Mouse (Mus musculus) common myeloid progenitor, adult 5-6 weeks (primary cell): ENCODE measurements around the gene Ddo. TPM values are rescaled to one million over a fixed set of nuclear protein-coding genes. Genes with fewer than 3 reads are reported as not detected.
A peak's percentile ranks its signal among the peaks of the same experiment; 100 is the strongest.

Experiments used
- ATAC-seq: replicated peaks from 2 replicates; pipeline ENCODE4 v1.8.0; 2016; ENCODE audit warnings: low read depth, mild to moderate bottlenecking, moderate TSS enrichment, inconsistent platforms; ENCODE audit not compliant: poor library complexity, severe bottlenecking
- total RNA-seq: library from RNA; stranded (forward); fragments of 200-1000, 187-1606 nt; gene quantifications from 2 replicates; pipeline ENCODE4 v1.2.3, GENCODE M21; 2017

Ddo gene
- total RNA-seq = not detected in 2 replicates

DNA sequence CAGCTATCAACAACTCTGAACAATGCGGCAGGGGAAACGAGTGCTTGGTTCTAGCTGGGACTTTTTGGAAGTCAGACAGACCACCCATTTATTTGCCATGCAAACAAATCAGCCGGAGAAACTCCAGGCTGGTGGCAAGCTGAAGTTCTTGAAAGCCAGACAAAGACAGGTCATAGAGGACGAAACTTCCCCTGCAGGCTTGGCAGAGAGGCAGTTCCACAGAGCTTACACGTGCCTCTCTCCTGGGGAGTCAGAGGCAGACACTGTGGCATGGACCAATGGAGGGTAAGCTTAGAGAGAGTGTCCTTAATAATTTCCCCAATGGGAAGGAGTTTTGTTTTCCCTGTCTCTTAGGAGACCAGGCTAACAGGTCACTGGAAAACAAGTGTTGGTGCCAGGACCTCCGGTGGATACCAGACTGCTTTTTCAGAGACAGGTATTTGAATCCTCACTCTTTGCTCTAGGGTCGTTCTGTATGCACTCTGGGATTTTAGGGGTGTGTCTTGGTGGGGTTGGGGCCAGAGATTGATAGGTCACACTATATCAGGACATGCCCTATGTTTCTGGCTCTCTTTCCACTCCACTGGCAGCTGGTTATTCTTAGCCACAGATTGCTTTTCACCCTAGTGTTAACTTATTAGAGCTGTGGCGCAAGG lies at the start of gene Ddo:
TSS of gene Ddo (plus strand) at position 356 of the 656 bp plus-strand sequence.
- no peak for ATAC-seq

DNA sequence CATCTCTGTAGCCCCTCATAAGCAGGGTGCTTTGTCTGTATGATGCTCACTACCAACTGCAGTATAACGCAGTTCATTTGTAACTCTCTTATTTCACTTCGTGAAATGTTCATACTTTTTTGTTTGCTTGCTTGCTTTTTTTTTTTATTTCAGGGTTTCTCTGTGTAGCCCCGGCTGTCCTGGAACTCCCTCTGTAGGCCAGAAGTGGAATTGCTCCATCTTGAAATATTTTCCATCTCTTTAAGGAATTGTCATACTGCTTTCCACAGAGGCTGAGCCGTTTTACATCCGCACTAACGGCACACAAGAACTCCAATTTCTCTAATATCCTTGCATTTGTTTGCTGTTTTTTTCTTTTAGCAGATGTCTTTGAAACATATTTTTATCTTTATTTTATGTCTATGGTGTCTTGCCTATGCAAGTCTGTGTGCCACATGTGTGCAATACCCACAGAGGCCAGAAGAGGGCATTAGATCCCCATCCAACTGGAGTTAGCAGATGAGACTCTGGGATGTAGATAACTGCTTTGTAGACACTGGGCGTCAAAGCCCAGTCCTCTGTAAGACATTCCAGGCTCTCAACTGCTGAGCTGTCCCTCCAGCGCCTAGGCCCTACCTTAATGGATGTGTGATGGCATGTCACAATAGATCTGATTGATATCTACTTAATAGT lies 46.1 kb upstream of the Ddo start:
- ATAC-seq = no peak

GRCm38 (mm10) chr10:40592186-40592585 lies 37.6 kb upstream of the Ddo start:
- ATAC-seq = no peak

- ATAC-seq = no peak
Measured at GRCm38 (mm10) chr10:40597177-40597576, 32.6 kb upstream of the Ddo start.

DNA sequence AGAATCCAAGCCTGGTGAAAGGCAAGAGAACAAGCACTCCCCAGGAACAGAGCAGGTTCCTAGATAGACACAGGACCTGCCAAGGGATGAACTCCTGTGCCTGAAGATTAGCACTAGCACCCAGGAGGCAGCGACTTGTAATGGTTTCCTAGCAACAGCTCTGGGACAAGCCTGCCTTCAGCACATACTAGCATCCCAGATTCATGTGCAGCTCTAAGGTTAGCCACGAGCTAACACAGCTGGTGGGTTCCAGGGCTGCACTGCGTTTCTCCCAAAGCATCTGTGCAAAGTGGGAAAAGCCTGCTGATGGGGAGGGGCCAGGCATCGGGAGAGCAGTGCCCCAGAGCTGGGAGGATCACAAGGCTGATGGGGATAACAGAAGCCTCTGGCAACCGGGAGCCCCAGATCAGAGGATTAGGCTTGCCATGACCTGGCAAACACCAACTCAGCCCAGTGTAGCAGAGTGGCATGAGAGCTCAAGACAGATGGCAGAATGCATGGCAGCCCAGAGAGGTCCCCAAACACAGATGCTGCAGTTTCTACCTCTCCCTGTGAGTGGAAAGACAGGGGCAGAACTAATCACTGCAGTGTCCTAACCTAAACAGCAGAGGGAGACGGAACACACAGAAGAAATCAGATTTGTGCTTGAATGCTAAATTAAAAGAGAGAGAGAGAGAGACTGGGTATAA lies 25.0 kb upstream of the Ddo start:
- no peak for ATAC-seq

DNA sequence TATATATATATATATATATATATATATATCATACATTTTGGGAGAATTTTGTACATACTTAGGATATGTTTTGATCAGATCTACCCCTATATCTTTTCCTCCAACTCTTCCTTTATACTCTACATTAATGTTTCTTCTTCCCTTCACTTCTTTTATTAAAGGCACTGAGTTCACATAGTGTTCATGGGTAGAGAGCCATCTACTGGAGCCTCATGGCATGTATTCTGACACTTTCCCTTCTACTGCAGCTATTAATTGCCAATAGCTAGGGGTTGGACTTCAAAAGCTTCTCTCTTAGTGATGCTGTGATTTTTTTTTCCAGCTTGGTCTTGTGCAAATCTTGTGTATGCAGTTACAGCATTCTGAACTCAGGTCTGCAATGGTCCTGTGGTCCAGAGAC lies 11.8 kb upstream of the Ddo start:
- ATAC-seq = 0 out of 2 replicates have a peak, but pooled peaks have one; percentile 32

DNA sequence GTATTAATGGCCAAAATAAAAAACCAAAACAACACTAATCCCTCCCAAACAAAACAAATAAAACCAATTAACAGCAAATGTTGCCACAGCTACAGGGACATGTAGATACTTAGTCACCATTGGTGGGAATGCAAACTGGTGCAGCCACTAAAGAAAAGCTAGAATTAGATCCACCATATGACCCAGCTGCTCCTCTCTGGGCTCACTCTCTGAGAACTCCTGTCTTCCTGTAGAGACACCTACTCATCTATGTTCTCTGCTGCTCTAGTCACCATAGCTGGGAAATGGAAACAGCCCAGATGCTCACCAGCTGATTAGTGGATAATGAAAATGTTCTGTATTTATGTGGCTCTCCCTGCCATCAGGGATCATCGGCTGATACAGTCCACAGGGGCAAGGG lies 10.1 kb upstream of the Ddo start:
- no peak for ATAC-seq

- ATAC-seq = peak; percentile 62; the same call in 1 of the 2 replicates
Measured at GRCm38 (mm10) chr10:40629140-40629539, 671 bp upstream of the Ddo start.

DNA sequence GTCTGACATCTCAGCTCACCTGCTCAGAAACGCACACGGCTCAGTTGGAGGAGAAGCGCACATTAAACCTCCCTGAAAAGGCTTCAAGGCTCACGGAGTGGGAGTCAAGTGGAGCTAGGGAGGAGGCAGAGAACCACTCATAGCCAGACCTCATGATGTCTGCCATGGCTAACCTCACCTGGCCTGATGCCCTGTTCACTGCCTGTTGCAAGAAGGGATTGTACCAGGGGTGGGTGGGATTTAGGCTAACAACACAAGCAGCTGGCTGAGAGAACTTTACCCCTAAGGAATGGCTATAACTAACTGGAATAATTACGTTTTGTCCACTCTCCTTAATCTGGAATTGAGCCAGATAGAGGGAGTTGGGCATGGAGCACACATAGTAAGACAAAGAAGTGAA lies 646 bp downstream of the Ddo start:
- ATAC-seq = no peak

GRCm38 (mm10) chr10:40630961-40631360 lies 1.1 kb downstream of the Ddo start:
- ATAC-seq = no peak

DNA sequence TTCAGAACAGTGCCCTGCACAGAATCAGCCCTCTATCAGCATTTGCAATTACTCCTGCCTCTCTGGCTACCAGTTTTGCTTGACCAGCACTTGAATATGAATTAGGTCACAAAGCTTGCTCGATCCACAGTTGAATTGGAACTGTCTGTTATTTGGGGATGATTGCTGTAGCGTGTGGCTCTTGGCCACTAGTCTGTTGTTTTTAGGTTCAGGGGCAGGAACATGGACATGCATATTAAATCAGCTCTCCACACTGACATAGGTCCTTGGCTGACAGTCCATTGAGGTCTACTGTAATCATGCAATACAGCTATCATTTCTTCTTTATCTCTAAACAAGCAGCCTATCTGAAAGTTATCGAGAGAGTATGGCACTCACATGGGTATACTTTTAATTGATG lies 2.3 kb downstream of the Ddo start:
- no peak for ATAC-seq

- ATAC-seq = no peak
Measured at GRCm38 (mm10) chr10:40637331-40637730, 7.5 kb downstream of the Ddo start.

GRCm38 (mm10) chr10:40638276-40638675 lies 8.5 kb downstream of the Ddo start:
- ATAC-seq = no peak

- no peak for ATAC-seq
Measured at GRCm38 (mm10) chr10:40638823-40639819, 9.3 kb downstream of the Ddo start.

- no peak for ATAC-seq
Measured at GRCm38 (mm10) chr10:40640406-40640805, 10.6 kb downstream of the Ddo start.

- no peak for ATAC-seq
Measured at GRCm38 (mm10) chr10:40641901-40642300, 12.1 kb downstream of the Ddo start.

DNA sequence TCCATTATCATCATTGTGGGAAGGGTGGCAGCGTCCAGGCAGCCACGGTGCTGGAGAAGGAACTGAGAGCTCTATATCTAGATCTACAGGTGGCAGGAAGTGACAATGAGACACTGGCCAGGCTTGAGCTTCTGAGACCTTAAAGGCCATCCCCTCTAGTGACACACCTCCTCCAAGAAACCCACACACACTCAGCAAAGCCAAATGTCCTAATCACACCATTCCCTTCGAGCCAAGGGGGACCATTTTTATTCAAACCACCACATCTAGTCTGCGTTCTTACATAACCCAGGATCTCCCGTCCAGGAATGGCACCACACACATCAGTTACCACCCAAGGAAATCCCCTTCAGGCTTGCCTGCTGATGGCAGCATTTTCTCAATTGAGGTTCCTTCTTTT lies 13.3 kb downstream of the Ddo start:
- no peak for ATAC-seq

GRCm38 (mm10) chr10:40644456-40644855 lies 14.6 kb downstream of the Ddo start:
- ATAC-seq = no peak

DNA sequence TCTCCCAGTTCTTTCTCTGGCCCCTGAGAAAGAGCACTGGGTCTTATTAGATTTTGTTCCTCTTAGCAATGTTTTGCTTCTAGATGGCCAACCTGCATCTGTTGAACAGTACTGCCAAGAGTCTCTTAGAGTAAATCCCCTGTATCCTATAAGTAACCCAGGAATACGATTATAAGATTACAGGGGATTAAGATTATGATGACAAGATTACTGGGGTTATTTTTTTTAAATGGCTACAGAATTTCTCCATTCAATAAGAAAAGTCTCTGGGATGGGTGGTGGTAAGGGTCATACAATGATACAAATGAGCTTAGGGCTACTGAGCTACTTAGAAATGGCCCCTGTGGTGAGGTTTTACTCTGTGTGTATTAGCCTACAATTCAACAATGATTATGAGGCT lies 15.5 kb downstream of the Ddo start:
- no peak for ATAC-seq

GRCm38 (mm10) chr10:40648776-40649175 lies 19.0 kb downstream of the Ddo start:
- no peak for ATAC-seq
